Mouse (Mus musculus): ENCODE results near the gene Nfya. TPM values are rescaled to one million over a fixed set of nuclear protein-coding genes. Genes with fewer than 3 reads are reported as not detected.

The Nfya gene
- total RNA-seq, 2 experiments from 2014 or later, result 6.9 TPM

- no peak for DNase-seq
These were observed 21.3 kb upstream of the Nfya start for GRCm38 (mm10) chr17:48431054-48431453.

- peak; percentile 54 for DNase-seq
These were observed 20.7 kb upstream of the Nfya start for GRCm38 (mm10) chr17:48430394-48430793.

GRCm38 (mm10) chr17:48427852-48428530, 18.3 kb upstream of the Nfya start:
- DNase-seq, result no peak

- DNase-seq, result peak; percentile 69
These were observed 17.5 kb upstream of the Nfya start for GRCm38 (mm10) chr17:48426991-48427750.

- DNase-seq, result no peak
These were observed 16.3 kb upstream of the Nfya start for GRCm38 (mm10) chr17:48425823-48426612.

- DNase-seq, result no peak
These were observed 14.5 kb upstream of the Nfya start for GRCm38 (mm10) chr17:48424237-48424636.

DNA sequence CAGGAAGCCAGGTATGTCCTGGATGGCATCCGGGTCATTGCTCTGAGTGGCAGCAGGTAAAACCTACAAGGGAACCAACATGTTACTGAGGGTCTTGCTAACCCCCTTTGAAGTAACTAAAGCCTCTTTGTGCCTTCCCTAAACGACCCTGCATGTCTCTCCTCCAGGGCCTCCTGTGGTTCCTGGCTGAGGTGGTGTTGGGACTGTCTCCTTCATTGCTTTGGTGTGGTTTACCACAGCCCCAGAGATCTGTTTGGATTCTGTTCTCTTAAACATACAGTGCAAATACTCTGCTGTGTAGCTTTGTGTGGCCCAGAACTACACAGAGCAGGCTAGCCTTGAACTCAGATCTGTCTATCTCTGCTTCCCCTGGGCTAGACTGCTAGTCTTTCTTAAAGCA, 9.9 kb upstream of the Nfya start:
- no peak for DNase-seq

DNA sequence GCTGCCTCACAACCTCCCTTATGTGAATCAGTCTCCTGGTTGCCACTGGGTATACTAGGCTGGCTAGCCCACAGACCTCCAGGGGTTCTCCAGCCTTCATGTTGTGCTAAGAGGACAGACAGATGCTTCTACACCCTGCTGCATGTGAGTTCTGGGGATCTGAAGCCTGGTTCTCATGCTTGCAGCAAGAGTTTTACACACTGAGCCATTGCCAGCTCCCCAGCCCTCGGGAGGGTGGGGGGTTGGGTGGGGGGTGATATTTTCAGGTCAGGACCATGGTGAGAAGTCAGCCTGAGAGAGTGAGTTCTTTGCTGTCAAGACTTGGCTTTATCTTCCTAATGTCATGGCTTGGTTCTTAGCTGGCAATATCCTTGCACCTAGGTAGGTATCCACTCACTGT, 9.1 kb upstream of the Nfya start:
- no peak for DNase-seq

DNA sequence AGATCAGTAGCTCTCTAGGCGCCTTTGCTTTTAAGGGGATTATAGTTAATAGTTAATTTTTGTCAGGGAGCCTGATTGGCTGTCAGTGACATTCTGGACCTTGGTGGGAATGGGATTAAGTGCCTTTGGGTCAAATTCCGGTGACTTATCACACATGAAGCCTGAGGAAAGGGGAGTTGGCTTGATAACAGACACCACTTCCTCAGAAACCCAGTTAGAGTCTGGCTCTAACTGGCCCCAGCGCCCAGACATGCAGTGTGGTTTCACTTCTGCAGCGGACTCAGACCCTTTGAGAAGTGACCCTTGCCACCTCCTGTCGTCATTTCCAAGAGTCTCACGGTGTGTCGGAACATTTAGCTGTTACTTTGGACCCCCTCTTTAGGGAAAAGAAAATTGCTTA, 8.5 kb upstream of the Nfya start:
- DNase-seq, result no peak

DNA sequence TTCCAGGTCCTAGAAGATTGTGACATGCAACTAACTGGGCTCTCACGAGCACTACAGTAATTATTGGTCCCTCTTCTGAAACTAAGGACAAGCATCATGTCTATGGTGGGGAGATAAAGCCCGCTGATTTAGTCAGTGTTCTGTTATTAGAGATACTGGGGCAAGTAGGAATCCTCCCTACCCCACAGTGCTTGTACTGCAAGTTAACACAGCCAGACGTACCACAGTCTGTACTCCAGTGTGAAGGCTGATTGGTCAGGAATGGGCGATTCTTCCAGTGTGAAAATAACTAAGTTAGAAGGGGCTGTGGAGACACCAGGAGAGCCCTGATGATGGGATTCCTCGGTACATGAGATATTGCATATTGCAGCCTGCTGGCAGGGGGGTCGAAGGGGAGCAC, 7.8 kb upstream of the Nfya start:
- DNase-seq, result no peak

DNA sequence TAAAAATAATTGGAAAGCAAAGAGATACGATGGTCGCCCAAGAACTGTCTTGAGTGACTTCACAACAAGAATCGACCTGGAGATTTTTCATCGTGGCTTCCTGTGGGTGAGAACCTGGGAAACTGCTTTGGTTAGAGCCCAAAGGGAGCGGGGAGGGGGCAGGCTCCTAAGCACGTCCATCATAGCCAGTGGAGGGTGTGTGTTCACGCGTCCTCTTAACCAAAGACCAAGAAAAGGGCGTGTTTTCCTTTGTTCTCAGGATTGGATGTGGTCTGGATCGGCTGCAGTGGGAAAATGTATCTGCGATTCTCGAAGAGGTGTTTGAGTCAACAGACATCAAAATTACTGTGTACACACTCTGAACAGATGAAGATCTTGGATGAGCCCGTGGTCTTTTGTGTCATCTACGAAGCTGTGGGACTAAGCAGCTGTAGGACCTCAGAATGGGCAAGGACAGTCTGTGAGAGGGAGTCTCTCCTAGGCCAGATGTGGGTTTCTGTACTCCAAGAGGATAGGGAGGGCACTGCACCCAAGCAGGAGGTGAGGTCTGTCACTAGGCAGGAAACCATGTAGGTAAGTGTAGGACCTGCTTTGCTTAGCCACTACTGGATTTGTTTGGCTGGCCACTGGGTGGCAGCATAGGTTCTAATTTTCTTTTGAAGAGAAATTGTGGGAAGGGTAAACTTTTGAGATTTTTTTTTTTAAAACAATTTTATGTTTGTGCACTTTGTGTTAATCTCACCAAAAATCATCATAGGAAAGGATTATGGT, 6.9 kb upstream of the Nfya start:
- DNase-seq, result no peak

DNA sequence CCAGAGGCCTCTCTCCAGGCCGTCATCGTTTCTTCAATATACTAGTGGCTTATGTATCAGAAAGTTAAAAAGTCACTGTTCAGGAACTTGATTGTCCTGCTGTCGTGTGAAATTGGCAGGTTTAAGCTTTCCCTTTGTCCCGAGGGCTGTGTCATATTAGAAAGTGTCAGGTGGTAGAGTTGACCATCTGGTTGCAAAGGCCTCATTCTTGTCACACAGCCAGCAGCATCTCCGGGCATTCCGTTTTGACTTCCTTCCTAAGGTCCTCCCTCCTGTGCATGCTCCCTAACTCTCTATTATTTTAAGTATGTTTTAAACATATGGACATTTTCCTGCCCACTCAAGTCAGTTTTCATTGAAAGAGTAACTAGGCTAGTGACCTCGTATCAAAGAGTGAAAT, 6.3 kb upstream of the Nfya start:
- no peak for DNase-seq

DNA sequence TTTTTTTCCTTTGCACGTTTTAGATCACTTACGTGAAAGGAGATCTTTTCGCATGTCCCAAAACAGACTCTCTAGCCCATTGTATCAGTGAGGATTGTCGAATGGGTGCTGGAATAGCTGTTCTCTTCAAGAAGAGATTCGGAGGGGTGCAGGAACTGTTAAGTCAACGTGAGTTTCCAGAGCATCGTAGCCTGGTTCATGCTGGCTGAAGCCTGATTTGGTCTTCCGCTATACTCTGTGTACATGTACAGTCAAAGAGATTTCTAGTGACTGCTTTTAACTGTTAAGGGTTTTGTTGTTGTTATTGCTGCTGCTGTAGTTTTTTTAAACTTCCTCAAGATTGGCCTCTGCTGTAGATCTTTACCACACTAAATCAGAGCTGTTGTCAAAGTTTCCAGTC, 1.5 kb upstream of the Nfya start:
- no peak for DNase-seq

- no peak for DNase-seq
These were observed 636 bp upstream of the Nfya start for GRCm38 (mm10) chr17:48410299-48410785.

GRCm38 (mm10) chr17:48408526-48409291, 997 bp downstream of the Nfya start:
- peak; percentile 77 for DNase-seq

- DNase-seq, result no peak
These were observed 1.7 kb downstream of the Nfya start for GRCm38 (mm10) chr17:48407910-48408525.

GRCm38 (mm10) chr17:48407154-48407553, 2.6 kb downstream of the Nfya start:
- no peak for DNase-seq

GRCm38 (mm10) chr17:48404706-48405105, 5.0 kb downstream of the Nfya start:
- no peak for DNase-seq

DNA sequence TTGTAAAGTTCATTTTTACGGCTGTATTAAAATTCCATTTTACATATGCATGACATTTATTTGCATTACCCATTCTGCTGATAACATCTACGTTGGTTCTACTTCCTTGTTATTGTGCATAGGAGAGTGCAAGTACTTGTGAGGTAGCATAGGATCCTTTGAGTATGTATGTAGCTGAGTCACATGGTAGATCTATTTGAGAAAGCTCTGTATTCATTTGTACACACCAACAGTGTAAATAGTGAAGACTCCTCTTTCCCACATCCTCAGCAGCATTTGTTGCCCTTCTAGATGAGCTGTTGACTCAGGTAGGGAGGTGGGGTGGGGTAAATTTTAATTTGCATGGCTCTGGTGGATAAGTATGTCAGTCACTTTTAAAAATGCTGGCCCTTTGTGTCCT, 5.9 kb downstream of the Nfya start:
- DNase-seq, result no peak

- DNase-seq, result no peak
These were observed 7.0 kb downstream of the Nfya start for GRCm38 (mm10) chr17:48402751-48403150.

- no peak for DNase-seq
These were observed 8.0 kb downstream of the Nfya start for GRCm38 (mm10) chr17:48401710-48402109.
